In the genomic region with DNA sequence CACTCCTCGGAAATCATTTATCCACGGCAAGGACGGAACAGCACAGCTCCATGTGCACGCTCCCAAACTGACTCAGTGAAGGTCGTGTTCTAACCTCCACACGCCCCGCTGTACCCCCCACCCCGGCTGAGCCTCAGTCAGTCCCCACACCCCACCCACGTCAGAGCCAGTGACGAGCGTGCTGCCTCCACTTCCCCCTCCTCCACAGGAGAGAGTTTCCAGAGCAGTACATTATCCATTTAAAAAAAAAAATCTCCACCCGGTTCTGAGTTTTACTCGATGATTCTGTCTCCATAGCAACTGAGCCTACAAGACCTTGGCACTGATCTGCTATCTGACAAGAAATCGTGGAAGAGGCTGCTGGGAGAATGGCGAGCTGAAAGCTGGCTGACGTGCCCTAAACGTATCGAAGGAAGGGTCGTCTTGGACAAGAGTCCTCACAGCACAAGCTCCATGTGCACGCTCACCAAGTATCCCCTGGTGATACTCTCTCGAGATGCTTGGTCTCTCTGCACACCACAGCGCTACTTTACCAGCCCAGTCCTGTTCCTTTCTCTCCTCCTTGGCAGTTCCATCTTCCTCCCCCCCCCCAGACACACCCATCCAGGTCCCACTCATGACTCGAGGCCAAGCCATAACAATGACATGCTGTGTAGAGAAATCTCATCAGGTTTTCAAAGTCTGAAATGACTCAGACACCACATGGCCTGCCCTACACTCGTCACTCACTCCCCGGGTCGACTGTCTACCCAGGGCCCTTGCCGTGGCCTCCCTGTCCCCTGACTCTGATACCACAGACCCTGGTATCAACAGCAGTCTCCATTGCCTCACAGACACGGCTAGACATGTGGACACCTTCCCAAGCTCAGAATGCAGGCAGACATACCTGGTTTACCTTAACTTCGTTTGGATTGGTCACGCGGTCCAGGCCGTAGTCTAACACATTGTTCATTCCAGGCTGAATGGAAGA, we compare ENCODE assay signal across 12 mouse cellular contexts. TPM values are rescaled to one million over a fixed set of nuclear protein-coding genes. Genes with fewer than 3 reads are reported as not detected.
DNase-seq lines count a peak whose midpoint lies in the region; ATAC-seq and TF ChIP-seq lines count a peak whose summit lies in the region.
"Had no signal": no experiment of that assay in that cellular context is flagged by ENCODE, and none has a peak within 500 bp of the region (broad histone marks: within the 10 kb centered on the region; RNA-seq: fewer than 3 reads in every experiment).

No protein-coding gene starts in this region.

- no peaks in the 10 kb centered on the region for H3K9me3 ChIP-seq in hindbrain, embryonic 13.5 days
- no peaks in the 10 kb centered on the region for H3K9me3 ChIP-seq in hindbrain, embryonic 11.5 days (ENCODE audit: control insufficient read depth, low read length)
- H3K9me3 ChIP-seq in hindbrain, embryonic 16.5 days (ENCODE audit: control insufficient read depth, low read length): no peaks in the 10 kb centered on the region

- TF ChIP-seq POLR2A in heart, adult 2 months (IDR thresholded peaks at IDR 0.05; ENCODE audit: insufficient read depth, low read depth, low read length): no peak

- 0 out of 2 replicates have a peak overlapping the region, but pooled peaks have one; percentile 30 for H3K27ac ChIP-seq in hindbrain, embryonic 13.5 days
- H3K27ac ChIP-seq in hindbrain, embryonic 11.5 days (ENCODE audit: low read depth, low read length): no peak overlapping the region
- H3K27ac ChIP-seq in hindbrain, embryonic 16.5 days (ENCODE audit: low read depth, low read length): no peak overlapping the region
- no peak overlapping the region for H3K27ac ChIP-seq in heart, adult 2 months
- H3K27ac ChIP-seq: liver, embryonic 13.5 days had no signal

- H3K36me3 ChIP-seq in hindbrain, embryonic 13.5 days: peaks cover 16% of the 10 kb centered on the region
- H3K36me3 ChIP-seq in hindbrain, embryonic 11.5 days (ENCODE audit: control insufficient read depth, insufficient read depth, low read length): no peaks in the 10 kb centered on the region
- peaks cover 3% of the 10 kb centered on the region; the same call in 1 of the 2 replicates for H3K36me3 ChIP-seq in hindbrain, embryonic 16.5 days (ENCODE audit: control insufficient read depth, insufficient read depth, low read length)
- H3K36me3 ChIP-seq in heart, adult 2 months (ENCODE audit: control insufficient read depth, insufficient read depth, low read length): no peaks in the 10 kb centered on the region
- H3K36me3 ChIP-seq: liver, embryonic 13.5 days had no signal

- H3K4me1 ChIP-seq in hindbrain, embryonic 13.5 days (replicated peaks): 0 out of 2 replicates have a peak, but pooled peaks cover 4% of the 10 kb centered on the region
- H3K4me1 ChIP-seq in hindbrain, embryonic 11.5 days (replicated peaks; ENCODE audit: control insufficient read depth, insufficient read depth, low read length): no peaks in the 10 kb centered on the region
- H3K4me1 ChIP-seq in hindbrain, embryonic 16.5 days (ENCODE audit: control insufficient read depth, insufficient read depth, low read depth, low read length): no peaks in the 10 kb centered on the region; the same call in 1 of the 2 replicates
- H3K4me1 ChIP-seq in heart, adult 2 months (ENCODE audit: control insufficient read depth, insufficient read depth, low read length): no peaks in the 10 kb centered on the region
- H3K4me1 ChIP-seq: liver, embryonic 13.5 days had no signal

- 85% methylated on average over 32 of the region's 32 CpGs for WGBS in hindbrain, embryonic 13.5 days
- WGBS in hindbrain, embryonic 11.5 days: 91% methylated on average over 32 of the region's 32 CpGs
- 71% methylated on average over 32 of the region's 32 CpGs for WGBS in hindbrain, embryonic 16.5 days
- whole genome bisulfite sequencing in heart, adult 2 months: 81% methylated on average over 32 of the region's 32 CpGs

- H3K4me3 ChIP-seq in hindbrain, embryonic 13.5 days: no peak overlapping the region
- H3K4me3 ChIP-seq in hindbrain, embryonic 11.5 days (ENCODE audit: low read depth, low read length): no peak overlapping the region
- H3K4me3 ChIP-seq in hindbrain, embryonic 16.5 days (ENCODE audit: low read length): no peak overlapping the region
- H3K4me3 ChIP-seq in heart, adult 2 months: no peak overlapping the region
- H3K4me3 ChIP-seq: liver, embryonic 13.5 days had no signal

- H3K27me3 ChIP-seq in hindbrain, embryonic 13.5 days: no peaks in the 10 kb centered on the region
- H3K27me3 ChIP-seq in hindbrain, embryonic 11.5 days (ENCODE audit: control insufficient read depth, insufficient read depth, low read length): no peaks in the 10 kb centered on the region
- no peaks in the 10 kb centered on the region for H3K27me3 ChIP-seq in hindbrain, embryonic 16.5 days (replicated peaks; ENCODE audit: control insufficient read depth, insufficient read depth, low read length)
- H3K27me3 ChIP-seq in heart, adult 2 months (ENCODE audit: control insufficient read depth, insufficient read depth, low read length): no peaks in the 10 kb centered on the region
- H3K27me3 ChIP-seq: liver, embryonic 13.5 days had no signal

- no peak for ATAC-seq in hindbrain, embryonic 13.5 days (ENCODE audit: low FRiP score)
- no peak for ATAC-seq in hindbrain, embryonic 11.5 days (ENCODE audit: low FRiP score)
- ATAC-seq in hindbrain, embryonic 16.5 days: peak; percentile 54

- TF ChIP-seq EP300 in heart, adult 2 months (IDR thresholded peaks at IDR 0.05; ENCODE audit: insufficient read depth, low read depth, low read length): no peak

- no peak for DNase-seq in hindbrain, embryonic 11.5 days (ENCODE audit: low spot score)
- peak; percentile 50 for DNase-seq in adrenal gland, postnatal 10 days
- DNase-seq in right cerebral cortex, adult 18-20 months: peak; percentile 76
- DNase-seq in spleen, postnatal 10 days (ENCODE audit: low spot score in 2 of 2): no peak
- no peak for DNase-seq in heart, adult 2 months
- DNase-seq in spleen, adult 12 weeks (ENCODE audit: low spot score): no peak
- DNase-seq: cerebellum, adult 11 months; gastrocnemius, postnatal 10 days; kidney, postnatal 4 days; liver, embryonic 13.5 days had no signal

- intact Hi-C loops in heart, adult 2 months (cut with DNase I): no loop called here

- no peak for TF ChIP-seq CTCF in heart, adult 2 months (IDR thresholded peaks at IDR 0.05)

- H3K4me2 ChIP-seq in hindbrain, embryonic 13.5 days: no peak overlapping the region
- H3K4me2 ChIP-seq in hindbrain, embryonic 11.5 days (replicated peaks; ENCODE audit: low read depth, low read length): no peak overlapping the region
- H3K4me2 ChIP-seq in hindbrain, embryonic 16.5 days (ENCODE audit: low read length): no peak overlapping the region
- H3K4me2 ChIP-seq: liver, embryonic 13.5 days had no signal

- no peaks in the 10 kb centered on the region for H3K79me2 ChIP-seq in heart, adult 2 months (replicated peaks; ENCODE audit: control insufficient read depth, insufficient read depth, low read length)

- H3K9ac ChIP-seq in hindbrain, embryonic 13.5 days: no peak overlapping the region
- H3K9ac ChIP-seq in hindbrain, embryonic 11.5 days (ENCODE audit: low read depth, low read length): no peak overlapping the region
- no peak overlapping the region for H3K9ac ChIP-seq in hindbrain, embryonic 16.5 days (ENCODE audit: low read depth, low read length)
- H3K9ac ChIP-seq in heart, adult 2 months (ENCODE audit: low read depth, low read length): no peak overlapping the region
- H3K9ac ChIP-seq: liver, embryonic 13.5 days had no signal

RNA-seq across cellular contexts. Expression of gene Rgs9, which starts 38.7 kb away (rescaled TPM):
- polyA plus RNA-seq in hindbrain, embryonic 13.5 days (2015; fragmentation: Nextera tagmentation; extraction: Ambion mirVana): 6.2 and 7.6 TPM in 2 replicates
- polyA plus RNA-seq in hindbrain, embryonic 11.5 days (2014; fragmentation: Nextera tagmentation; extraction: Ambion mirVana): 1.7 and 2.4 TPM in 2 replicates
- 1 to 10 TPM; 5.3 to 7.8 TPM for total RNA-seq in adrenal gland, postnatal 10 days (2021)
- 14.5 and 15.6 TPM in 2 replicates for polyA plus RNA-seq in hindbrain, embryonic 16.5 days (2015; fragmentation: Nextera tagmentation; extraction: Ambion mirVana)
- under 1 TPM in 1 of 2 experiments, not detected in 1; 0.09 TPM for total RNA-seq in heart, adult 2 months (2021)
- 0.21 and 0.32 TPM in 2 replicates for polyA plus RNA-seq in heart, adult 2 months (2012; rRNA removed)

Comparison
In these comparisons a context has a peak if more than half of its experiments do, and no peak if none do; other contexts are left out.
1. DNase-seq: peak in adrenal gland, postnatal 10 days (single experiment) and right cerebral cortex, adult 18-20 months (single experiment); none in hindbrain, embryonic 11.5 days (single experiment), spleen, postnatal 10 days (0 of 2), heart, adult 2 months (0 of 2) and spleen, adult 12 weeks (single experiment).